Mouse (Mus musculus): ENCODE results near the gene Hgfac.

The Hgfac gene

DNA sequence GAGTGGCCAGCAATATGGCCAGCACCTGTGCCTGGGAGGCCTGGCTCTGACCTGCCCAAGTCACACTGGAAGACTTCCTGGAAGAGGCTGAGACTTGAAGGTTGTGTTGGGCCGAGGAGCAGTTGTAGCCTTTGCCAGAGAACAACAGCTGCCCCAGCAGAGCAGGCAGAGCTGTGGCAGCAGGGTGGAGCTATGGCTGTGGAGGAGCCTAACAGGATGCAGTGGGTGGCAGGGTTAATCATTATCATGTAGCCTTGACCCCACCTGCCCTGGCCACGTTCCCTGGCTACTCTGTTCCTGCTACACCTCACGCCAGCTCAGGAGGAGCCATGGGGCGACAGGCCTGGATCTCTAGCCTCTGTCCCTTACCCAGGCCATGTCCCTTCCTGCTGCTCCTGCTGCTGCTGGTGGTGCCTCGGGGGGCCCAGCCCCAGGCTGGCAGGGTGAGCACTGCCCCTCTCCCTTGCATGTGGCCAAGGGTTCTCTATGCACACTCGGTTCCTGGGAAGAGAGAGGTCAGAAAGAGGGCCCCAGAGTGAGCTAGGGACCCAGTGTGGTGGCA lies at the start of gene Hgfac:
Gene Hgfac, plus strand, starts transcription at position 242 of the 562 bp plus-strand sequence.
- no peak for DNase-seq

DNA sequence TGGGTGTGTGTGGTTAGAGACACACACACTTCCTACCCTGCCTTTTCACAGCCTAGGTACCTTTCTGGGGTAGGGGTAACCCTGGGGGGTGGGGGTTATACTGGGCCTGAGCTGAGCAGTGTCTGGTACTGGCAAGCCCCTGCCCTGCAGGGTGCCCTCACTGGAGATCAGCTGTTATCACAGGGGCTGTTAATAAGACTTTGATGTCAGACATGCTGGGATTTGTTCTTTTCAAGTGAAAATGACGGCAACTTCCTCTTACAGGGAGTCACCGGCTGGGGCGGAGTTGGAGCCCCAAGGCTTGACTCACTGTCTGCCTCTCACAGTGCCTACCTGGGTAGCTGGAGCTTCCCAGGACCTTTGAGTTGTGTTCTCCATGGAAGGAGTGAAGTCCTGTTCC lies 42.6 kb upstream of the Hgfac start:
- DNase-seq: no peak

DNA sequence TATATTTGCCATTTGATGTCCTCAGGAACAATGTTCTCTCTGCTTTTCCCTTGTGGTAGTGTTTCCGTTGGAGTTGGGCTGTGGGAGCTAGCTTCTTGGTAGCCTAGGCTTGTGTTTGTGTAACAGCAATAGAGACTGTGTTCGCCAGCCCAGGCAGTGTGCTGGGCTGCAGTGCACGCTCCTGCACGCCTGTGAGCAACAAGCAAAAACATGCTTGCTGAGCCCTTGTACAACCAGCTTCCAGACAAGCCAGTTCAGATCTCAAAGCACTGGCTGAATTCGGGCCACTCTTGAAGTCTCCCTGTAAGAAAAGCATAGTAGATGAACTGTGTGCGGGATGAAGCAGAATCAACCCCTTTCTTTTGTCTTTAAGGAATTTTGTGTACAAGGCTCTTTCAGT lies 42.0 kb upstream of the Hgfac start:
- DNase-seq: no peak

DNA sequence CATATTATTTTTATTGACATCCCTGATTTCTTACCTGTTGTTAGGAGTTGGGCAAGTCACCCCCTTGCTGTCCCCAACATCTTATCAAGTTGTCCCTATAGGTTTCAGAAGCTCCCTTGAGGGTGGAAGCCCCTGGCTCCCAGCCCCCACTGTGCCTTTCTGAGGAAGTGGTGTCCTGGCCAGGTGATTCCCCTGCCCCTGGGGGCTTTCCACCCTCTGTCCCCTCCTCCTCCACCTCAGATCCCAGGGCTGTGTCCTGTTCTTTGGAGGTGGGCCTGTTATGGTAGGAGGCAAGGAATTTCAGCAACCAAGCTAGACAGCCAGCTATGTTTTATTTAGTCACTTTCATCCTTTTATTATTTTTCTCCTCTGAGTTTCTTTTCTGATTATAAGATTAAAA lies 41.0 kb upstream of the Hgfac start:
- no peak for DNase-seq

DNA sequence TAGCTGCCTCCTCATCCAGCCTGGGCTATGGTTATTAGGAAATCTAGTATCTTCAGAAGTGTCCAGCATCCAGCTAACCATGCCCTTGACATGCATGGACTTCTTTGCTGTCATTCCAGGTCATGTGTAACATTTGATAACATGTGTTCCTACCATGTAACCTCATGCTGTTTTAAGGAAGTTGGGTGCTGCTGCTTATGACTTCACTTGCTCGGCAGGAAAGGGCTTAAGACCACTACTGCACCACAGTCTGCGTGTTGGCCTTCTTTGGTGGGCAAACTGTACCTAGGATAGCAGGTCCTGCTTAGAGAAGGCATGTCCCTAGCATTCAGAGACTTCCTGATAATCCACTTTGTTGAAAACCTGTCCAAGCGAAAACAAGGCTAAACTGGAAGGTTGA lies 40.2 kb upstream of the Hgfac start:
- DNase-seq: no peak

DNA sequence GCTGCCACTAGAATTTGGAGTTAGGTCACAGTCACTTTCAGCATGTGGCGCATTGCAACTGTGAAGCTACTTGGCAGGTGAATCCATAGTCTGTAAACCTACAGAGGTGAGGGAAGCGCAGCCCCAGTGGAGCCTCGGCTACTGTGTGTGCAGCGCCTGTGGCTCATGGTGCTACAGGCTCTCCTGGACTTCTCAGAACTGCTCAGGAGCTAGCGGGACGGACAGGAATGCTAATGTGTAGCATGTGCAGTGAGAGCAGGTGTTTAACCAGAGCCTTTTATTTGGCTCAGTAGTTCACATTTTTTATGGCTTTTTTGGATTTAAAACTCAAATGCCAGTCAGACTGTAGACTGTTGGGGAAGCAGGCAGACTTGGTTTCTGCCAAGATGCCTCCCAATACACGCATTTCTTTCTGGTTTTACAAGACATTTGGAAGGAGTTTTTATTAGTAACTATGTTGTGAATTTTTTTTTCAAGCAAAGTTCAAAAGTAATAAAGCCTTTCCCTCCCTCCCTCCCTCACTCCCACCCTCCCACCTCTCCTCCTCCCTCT lies 37.6 kb upstream of the Hgfac start:
- no peak for DNase-seq

DNA sequence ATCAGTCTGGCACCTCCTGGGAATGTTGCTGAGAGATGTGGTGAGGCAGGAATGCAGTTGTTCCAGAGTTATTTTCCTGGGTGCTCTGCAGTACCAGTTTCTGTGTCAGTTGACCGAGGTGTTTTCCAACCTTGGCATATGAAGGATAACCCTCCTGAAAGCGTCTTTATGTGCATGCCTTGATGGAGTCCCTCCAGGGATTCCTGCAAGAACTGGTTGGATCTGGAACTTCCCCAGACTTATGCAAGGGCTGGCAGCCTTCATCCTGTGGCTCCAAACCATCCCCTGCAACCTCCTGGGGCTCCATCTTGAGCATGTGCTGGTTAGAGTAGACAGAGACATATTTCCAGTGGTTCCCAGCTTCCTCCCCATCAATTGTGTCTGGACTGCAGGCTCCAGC lies 36.5 kb upstream of the Hgfac start:
- DNase-seq: no peak

DNA sequence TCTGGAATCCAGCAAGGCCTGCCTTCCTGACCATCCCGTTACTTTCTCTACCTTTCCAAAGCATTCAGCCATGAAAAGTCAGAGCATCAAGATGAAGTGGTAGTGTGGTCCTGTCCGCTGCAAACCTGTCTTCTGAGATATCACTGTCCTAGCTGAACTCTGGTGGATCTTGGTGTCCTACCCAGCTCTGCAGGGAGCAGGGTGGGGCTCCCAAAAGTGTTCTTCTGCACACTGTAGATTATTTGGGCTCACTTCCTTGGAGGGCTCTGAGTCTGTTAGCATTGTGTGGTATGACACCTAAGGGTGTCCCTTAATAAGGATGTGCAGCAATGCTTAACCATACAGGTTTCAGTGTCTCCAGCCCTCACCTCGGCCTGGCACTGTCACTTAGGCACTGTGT lies 35.6 kb upstream of the Hgfac start:
- no peak for DNase-seq

DNA sequence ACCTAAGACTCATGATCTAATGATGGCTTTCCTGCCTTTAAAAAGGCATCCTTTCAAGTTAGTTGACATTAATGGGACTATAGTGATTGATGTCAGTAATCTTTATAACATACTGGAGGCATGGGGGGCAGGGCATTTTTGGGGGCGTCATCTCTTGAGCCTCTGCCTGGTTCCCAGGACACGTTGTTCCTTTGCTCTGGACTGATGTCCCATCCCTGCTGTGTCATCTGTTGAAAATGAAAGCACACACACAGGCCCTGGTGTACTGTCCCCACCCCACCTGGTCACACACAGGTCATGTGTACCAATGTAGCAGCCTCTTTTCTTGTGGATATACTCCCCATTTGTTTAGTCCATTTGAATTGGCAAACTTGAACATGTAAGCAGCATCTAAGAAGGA lies 34.7 kb upstream of the Hgfac start:
- no peak for DNase-seq

DNA sequence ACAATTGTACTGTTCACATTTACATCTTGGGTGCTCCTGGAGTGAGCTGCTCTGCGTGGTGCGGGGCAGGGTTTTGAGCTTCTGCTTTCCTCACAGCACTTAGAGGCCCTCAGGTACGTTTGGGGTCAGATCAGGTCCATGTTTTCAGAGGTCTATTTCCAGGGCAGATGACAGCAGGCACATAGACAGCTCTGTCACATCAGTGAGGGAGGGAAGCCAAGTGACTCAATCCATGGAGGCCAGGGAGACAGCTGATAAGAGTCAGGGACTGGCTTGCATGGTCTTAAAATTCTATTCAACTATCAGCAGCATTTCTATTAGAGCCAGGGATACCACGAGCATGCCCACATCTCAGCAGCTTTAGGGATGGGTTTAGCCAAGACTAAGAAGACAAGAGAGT lies 32.1 kb upstream of the Hgfac start:
- DNase-seq: no peak

DNA sequence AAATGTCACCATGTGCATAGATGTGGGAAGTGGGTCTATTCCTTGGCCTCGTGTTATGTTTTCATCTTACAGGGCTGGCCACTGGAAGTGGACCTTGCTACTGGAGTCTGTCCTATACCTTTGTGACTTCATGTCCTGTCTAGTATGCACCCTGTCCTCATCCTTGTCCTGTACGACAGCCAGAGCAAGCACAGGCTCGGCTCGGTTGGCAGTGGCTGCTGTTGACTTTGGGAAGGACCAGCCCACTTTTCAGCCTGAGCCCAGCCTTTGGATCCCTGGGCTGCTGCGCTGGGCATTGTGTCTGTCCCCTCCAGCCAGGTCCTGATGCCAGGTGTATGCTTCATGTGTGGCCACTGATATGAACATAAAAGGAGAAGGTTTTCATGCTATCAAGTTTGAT lies 30.7 kb upstream of the Hgfac start:
- DNase-seq: no peak

DNA sequence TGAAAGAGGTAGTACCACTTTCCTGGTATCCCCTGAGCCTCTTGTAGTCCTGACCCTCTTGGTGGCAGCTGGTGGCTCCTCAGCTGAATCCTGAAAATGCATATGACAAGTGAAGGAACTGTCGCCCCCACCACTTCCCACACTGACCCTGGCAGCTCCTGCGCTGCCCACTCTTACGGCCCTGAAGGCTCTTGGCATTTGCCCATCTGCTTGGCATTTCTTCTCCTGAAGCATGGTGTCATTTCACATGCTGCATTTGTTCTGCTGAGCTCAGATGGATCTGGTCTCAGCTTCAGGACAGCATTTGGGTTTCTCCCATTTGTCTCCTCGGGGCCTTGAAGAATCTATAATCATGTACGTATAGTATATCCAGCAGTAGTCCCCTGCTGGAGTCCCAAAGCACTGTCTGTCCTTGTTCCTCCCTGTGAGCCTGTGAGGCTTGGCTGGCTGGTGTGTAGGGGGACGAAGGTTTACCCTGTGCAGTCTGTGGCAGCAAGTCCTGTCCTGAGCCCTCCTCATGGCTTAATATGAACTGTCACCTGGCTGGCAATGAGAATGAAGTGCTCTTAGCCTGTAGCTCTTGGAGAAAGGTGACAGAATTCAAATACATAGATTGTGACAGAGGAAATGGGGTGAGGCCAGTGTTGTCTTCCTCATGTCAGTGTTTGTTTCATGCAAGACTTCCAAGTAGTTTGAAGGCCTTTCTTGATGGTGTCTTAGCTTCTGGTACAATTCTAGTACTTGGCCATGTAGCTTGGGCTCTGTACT lies 30.0 kb upstream of the Hgfac start:
- no peak for DNase-seq

DNA sequence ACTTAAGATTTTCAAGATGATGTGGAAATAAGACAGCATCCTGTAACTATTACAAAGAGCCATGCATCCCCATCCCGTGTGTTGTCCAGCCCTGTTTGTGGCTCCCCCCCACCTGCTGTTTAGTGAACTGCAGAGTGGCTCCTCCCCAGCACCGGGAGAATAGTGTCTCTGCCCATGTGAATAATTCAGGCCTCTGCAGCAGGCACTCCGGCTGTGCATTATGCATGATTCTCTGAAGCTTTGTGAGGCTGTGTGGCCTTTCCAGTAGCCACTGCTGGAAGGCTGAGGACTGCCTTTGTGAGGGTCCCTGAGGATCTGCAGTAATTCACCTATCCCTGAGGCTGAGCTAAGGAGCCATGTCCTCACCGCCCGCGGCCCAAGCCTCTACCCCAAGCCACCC lies 27.3 kb upstream of the Hgfac start:
- DNase-seq: no peak

DNA sequence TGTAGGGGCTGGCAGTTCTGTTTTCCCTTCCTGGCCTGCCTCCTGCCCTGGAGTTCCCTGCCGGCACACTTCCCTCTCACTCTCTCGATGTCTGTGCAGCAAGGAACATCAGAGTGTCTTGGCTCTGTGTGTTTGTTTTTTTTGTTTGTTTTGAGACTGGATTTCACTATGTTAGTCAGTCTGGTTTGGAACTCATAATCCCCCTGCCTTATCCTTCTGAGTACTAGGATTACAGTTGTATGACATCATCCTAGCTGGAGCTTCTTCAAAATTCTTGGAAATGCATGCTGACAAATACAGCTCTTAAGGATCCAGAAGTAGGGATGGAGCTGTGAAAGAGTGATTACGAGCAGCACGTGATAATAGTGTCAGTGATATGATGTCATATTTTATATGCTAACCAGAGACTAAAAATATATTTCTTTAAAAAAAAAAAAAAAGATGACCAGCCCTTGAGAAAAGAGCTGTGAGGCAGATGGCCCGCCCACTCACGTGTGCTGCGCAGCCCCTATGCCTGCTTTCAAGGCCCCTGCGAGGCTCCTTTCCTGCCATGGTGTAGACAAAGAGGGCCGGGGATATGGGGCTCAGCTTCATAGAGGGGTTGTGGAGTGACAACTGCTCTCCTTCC lies 21.5 kb upstream of the Hgfac start:
- no peak for DNase-seq

DNA sequence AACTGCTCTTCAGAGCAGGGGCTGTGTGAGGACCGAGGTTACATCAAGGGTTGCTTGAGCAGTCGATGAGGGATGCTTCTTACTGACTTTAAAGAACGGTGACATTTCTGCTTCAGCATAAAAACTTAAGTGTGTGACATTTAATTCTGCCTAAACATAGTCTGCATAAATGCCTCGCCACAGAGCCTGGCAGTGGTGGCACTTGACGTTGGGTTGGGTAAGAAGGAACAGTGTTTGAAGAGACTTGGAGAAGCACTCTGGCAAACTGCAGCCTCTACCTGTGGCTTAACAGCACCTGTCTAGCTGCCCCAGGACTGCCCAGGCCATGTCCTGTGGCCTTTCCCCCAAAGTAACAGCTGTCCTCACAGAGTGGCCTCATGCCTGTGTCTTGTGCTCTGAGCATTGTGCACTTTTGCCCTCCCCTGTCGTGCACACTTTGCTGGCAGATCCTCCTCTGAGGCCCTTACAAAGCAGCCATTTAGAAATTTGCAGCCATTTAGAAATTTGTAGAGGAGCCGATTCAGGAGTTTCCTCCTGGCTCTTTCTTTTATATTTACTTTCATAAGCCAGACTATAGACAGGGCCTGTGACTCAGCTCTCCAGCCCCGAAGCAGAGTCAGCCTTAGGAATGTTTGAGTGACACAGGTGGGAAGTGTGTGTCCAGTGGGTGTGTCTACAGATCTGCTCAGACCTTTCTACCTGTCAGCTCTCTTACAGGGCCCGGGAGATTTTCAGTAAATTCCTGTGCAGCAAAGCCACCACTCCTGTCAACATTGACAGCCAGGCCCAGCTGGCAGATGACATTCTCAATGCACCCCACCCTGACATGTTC lies 20.7 kb upstream of the Hgfac start:
- no peak for DNase-seq

DNA sequence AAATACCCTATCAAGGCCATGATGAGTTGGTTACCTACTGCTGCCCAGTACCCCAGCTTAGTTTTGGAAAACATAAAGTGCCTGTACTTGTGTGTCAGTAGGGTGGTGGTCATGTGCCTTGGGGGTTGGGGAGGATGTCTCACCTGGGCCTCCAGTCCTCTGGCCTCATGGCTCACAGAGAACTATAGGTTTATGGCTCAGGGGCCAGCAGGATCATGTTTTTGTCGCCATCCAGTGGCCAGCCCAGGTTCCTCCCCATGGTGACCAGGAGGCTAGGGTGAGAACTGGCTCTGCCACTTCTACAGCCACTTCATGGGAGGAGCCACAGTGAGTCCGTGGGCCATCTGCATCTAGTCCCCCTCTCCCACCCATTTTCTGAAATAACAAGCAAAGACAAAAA lies 16.3 kb upstream of the Hgfac start:
- peak; percentile 19 for DNase-seq

DNA sequence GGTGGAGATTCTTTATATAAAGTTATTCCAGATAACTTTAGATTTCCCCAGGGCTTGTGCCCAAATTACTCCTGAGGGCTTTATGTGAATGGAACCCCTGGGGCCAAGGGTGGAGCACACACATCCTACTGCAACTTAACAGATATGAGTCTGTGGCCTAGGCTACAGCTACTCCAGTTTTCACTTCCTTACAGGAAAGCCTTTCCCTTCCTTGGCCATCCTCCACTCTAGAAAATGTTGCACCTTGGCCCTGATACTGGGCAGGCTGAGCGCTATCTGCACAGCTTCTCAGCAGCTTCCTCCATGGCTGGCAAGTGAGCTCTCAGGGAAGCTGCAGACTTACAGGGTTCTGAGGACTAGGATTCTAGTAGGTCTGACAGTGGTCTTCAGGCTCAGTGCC lies 12.0 kb upstream of the Hgfac start:
- no peak for DNase-seq

DNA sequence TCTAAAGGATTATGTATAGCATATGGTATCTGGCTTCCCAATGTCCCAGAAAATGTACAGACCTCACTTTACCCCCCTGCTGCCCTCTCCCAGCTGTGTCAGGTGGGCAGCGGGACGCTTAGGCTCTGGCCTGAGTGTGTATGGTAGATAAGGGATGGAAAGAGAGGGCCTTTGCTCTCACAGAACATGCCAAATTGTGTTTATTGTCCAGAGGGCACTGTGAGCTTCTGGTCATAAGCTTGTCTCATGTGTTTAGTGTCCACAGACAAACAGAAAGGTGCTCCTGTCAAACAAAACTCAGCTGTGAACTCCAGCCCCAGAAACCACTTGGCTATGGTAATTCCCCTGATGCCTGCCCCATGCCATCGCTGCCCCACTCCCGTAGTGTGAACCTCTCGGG lies 11.6 kb upstream of the Hgfac start:
- no peak for DNase-seq

DNA sequence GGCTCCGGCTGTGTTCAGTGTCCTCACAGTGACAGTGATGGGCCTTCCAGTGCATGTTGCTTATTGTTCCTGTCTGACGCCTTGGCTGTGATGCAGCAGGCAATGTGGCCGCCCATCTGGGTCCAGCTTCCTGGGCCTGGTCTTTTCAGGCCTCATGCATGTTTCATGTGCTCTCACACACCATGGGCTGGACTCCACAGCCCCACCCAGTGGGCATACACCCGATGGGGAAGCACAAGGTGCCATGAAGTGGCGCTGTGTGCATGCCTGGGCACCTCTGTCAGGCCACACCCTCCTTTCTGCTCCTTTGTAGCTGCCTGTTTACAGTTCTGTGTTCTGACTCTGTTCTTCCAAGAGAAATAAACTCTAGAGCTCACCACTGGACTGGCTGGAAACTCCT lies 8.2 kb upstream of the Hgfac start:
- DNase-seq: no peak

DNA sequence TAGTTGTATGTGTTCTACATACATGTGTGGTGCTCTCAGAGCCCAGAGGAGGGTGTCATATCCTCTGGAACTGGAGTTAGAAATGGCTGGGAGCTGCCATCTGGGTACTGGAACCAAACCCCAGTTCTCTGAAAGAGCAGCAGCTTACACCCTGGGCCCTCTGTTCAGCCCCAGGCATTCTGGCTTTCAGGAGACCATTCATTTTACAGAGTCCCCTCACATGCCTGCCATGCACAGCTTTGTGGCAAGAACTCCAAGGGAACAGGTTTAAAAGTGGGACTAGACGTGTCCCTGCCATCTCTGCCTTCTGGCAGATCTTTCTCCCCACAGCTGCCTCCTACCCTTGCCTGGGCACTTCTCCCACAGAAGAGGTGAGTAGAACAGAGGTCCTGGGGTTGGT lies 7.7 kb upstream of the Hgfac start:
- no peak for DNase-seq

DNA sequence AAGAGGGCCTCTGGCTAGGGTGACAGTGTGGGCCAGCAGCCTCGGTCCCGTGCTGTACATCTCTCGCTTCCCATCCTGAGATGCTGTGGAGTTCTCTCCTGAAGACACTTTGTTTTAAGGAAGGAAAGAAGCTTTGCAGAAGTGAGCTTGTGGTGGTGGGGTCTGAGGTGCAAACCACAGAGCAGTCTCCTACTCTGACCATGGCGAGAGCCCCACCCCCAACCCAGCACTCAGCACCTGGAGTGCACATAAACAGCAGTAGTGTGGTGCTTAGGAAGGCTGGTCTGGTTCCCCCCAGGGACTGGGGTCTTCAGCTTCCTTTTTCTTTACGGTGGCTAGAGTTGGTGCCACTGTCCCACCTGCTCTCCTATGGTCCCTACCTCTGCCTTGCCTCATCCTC lies 6.2 kb upstream of the Hgfac start:
- DNase-seq: no peak

DNA sequence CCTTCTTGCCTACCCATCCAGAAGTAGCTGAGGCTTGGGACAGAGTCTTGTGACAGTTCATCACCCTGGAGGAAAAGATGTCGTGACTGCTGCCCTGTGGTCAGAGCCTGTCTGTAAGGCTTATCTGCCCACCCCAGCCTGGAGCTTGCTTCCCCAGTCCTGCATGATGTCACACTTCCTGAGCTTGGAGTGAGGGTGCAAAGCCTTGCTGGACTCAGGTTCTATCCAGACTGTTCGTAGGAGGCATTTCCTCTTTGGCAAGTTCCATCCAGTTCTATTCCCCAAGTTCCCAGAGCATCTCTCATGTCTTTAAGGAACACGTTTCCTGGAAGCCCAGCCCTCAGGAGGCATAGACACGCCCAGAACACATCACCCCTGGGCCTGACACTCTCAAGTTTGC lies 5.5 kb upstream of the Hgfac start:
- DNase-seq: no peak

DNA sequence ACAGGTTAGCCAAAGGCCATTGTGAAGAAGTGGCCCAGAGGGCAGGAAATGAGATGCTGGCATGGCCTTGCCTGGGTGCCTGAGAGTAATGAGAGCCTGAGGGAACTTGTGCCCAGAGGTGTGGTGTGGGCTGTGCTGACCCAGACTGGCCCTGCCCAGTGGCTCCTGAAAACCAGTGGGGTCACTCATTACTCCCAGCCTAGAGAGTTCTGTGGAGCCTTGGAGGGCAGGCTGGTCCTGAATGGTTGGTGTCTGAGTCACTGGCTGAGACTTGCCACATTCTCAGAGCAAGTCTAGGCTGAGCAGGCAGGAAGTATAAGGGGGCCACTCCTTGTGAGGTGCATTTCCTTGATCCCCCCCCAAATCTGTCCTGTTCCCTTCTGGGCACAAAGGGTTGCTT lies 3.9 kb upstream of the Hgfac start:
- no peak for DNase-seq

Measured in cerebellum, adult 11 months (tissue).